Mouse (Mus musculus) layer of hippocampus, adult 11-12 months (tissue): ENCODE data around the gene Zfp462.

Experiments
- DNase-seq: peaks from one replicate; pipeline ENCODE4 v3.0.0; 2022; ENCODE audit warnings: low spot score

Gene Zfp462

DNA sequence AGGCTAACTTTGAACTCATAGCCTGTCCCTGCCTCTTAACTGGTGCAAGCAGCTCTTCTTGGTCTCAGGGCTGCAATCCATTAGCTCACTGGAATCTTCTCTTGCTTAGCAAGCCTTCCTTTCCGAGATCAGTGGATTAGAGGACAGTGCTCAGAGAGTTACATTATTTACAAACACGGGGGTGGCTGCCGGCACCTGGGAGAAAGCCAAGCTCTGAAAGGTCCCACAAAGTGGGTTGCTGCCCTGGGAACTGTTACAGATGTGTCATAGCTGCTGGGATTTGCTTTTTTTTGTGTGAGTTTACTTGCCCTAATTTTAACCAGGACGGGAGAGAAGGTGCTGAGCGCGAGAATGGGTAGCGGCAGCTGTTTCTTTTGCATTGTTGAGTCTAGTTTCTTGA lies 102.4 kb downstream of the Zfp462 start:
- no peak for DNase-seq

DNA sequence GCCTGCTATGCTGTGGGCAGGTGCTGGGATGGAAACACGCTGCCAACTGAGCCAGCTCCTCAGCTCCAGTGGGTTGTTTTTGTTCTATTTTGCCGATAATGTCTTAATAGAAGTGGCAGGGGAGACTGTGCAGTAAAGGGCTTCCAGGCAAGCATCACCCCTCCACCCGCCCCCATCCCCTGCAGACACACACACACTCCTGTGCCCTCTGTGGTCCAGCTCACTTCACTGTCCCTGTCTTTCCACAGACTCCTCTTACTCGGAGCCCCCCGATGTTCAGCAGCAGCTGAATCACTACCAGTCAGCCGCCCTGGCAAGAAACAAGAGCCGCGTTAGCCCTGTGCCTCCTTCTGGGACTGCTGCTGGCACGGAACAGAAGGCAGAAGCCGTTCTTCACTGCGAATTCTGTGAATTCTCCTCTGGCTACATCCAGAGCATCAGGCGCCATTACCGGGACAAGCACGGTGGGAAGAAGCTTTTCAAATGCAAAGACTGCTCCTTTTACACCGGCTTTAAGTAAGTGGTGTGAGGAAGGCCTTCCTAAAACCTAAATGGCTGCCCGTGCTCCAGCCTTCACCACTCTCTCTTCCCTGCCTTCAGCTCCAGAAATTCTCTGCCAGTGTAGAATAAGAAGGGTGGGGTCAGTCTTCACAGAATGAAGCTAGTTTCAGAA lies 105.2 kb downstream of the Zfp462 start:
- peak; percentile 33 for DNase-seq

- DNase-seq, result no peak
Measured at GRCm38 (mm10) chr4:55051345-55051744, 106.5 kb downstream of the Zfp462 start.

- no peak for DNase-seq
Measured at GRCm38 (mm10) chr4:55052686-55053085, 107.8 kb downstream of the Zfp462 start.

- DNase-seq, result no peak
Measured at GRCm38 (mm10) chr4:55057666-55058455, 113.0 kb downstream of the Zfp462 start.

DNA sequence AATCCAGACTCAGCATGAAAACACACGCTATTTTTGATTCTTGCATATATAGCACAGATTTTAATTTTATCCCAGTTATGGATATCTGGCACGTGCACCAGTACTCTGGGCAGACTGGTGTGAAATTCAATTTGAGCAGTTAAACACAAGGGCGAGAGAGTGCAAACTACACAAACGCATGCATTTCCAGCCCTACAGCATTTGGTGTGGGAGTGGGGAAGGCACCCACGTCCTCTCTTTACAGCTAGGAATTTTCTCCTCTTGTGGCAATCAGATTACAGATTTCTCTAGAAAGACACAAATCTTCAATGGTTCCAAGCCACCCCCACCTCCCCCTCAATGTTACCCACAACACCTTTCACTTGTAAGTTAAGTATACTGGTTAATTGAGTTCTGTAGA lies 114.1 kb downstream of the Zfp462 start:
- no peak for DNase-seq

DNA sequence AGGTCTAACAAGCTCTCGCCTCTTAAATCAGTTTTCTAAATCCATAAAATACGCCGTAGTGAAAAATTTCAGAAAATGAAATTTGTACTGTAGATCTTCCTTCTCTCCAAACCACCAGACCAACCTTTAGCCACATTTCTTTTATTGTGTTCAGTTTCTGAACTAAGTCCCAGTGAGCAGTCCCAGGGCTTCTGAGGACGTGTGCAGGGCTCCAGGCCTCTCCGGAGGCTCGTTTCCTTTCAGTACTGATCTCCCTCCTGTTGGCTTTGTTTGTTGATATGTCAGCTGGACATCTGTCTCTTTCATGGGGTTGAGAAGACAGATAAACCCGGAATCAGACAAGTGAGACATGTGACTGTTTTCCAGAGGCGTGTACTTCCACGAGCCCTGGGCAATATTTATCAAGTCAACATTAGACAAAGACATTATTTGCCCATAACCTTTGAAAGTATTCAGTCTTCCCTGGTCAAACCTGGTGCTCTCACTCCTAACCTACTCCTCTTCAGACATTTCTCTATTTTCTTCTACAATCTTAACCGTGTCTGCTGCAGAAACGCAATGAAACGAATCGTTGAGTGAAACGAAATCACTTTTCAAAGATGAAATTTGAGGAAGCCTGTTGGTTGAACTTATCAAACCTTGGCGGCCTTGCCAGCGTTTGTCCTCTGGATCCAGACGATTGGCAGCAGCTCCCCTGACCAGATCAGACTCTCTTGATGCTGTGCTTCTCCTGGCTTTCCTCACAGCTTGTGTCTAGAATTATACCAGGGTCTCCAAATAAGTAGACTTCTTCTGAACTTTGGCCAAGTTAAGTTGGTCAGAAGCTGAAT lies 121.7 kb downstream of the Zfp462 start:
- no peak for DNase-seq

GRCm38 (mm10) chr4:55071535-55071934 lies 126.7 kb downstream of the Zfp462 start:
- no peak for DNase-seq

DNA sequence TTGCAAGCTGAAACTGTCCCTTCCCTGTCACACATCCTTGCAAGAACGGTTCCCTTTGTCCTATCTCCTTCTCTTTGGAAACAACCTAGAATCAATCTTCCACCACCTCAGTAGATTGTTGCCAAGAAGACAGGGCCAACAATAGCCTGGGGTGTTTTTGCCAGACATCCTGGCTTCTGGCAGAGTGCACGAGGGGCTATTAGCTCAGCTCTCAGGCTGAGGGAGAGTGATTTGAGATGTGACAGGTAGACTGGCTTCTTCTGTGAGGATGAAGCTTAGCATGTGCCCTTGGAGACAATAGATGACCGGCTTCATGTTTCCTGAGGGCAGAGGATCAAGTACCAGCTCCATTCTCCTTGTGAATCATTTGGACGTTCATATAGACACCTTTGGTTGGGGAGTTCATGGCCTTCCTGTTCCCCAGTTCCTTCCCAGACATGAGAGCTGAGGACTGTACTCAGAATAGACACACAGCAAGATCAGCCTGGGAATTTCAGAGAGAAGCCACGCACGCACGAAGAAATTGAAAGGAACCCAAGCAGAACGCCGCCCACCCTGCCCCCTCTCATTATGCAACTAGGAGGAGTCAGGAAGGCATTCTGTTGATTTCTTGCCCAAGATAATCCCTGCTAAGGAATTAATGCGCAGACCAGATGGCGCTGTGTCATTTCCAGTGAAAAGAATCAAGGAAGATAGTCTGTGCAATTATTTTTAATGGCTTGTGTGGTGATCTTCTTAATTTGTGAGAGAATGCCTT lies 132.5 kb downstream of the Zfp462 start:
- DNase-seq, result peak; percentile 50

GRCm38 (mm10) chr4:55077902-55078716 lies 133.3 kb downstream of the Zfp462 start:
- no peak for DNase-seq

- DNase-seq, result no peak
Measured at GRCm38 (mm10) chr4:55079056-55079455, 134.2 kb downstream of the Zfp462 start.

DNA sequence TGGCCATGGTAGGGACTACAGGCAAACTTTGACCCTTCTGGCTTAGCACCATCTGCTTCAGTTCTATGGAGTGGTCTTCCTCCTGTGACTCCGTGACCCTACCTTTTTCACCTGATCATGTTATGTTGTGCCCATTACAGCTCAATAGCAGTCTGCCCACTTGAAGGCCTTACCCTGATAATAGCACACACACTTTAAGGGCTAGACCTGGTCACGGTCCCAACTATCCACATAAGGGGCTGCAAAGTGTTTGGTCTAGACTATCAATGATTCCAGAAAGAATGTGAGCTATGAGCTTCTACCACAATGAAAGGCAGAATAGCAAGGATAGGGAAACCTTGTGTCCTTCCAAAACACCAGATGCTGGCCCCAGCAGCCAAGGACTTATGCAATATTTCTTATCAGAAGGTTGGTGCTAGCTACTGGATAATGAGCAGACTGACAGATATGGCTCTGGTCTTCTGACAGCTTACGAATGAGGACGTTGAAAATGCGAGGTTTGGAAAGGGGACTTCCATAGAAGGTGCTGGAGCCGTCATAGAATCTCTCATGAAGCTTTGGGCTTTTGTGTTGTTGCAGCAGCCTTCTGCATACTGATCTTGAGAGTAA lies 139.3 kb downstream of the Zfp462 start:
- DNase-seq, result no peak

GRCm38 (mm10) chr4:55088153-55088552 lies 143.3 kb downstream of the Zfp462 start:
- DNase-seq, result no peak

DNA sequence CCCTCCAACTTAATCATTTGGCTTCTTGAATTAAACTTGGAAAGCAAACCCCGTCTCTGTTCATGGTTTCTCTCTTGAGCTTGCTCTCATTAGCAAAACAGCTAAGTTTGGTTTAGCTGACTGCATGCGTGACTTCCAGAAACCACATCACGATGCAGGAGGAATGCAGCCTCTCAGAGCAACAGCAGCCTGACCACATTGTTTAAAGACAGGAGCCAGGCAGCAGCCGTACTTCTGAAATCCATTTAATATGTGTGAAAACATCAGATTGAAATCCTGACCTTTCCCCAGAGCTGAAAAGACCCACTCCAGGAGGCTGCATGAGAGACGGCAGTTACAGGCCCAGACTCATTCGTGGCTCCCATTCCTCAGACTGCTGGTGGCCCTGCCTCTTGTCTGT lies 144.1 kb downstream of the Zfp462 start:
- no peak for DNase-seq

DNA sequence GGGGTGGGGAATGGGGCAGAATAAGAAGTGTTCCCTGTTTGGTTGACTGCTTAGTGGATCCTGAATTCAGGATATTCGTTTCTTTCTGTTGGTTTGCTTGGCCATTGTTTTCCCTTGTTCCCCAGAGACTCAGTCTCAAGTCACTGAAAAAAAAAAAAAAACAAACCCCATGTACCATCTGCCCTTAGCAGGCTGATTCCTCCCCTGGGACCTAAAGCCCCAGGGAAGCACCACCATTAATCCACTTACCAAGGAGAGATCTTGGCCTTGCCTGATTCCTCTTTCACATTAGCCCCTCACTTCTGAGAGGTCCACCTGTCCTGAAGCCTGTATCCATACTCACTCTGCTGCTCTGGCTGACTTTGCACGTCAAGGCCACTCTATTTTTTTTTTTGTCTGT lies 152.3 kb downstream of the Zfp462 start:
- DNase-seq, result no peak

DNA sequence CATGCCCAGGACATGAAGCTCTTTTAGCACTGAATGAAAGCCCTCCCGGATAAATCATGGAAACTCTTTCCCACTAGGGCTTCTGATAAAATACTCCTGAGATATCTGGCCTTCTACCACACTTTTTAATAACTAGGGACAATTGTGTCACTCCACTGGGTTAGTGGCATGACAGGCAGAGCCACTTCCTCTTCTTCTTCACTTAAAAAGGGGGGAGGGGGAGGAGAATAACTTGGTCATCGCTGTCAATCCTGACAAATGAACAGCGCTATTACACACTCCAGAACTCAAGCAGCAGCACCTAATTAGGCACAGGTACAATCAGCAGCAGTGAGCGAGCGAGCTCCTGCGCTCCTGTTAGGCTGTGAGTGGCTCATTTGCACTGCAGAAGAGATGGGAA lies 153.5 kb downstream of the Zfp462 start:
- DNase-seq, result no peak

DNA sequence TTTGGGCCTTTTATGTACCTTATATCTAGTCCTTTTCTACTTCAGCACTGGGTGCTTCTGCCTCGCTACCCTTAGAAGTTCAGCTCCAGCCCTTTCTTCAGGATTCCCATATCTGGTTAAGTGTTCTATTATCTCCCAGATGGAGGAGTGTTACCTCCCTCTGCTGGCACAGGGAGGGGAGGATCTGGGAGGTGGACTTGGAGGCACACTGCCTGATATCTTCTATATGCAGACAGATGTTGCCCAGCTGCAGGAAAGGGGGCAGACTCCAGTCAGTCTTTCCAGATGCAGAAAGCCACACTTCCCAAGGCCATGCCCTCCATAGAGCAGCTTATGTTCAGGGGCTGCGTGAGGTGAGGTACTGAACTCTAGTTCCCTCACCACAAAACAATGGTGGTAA lies 156.0 kb downstream of the Zfp462 start:
- DNase-seq, result no peak

GRCm38 (mm10) chr4:55101601-55102000 lies 156.8 kb downstream of the Zfp462 start:
- DNase-seq, result no peak

DNA sequence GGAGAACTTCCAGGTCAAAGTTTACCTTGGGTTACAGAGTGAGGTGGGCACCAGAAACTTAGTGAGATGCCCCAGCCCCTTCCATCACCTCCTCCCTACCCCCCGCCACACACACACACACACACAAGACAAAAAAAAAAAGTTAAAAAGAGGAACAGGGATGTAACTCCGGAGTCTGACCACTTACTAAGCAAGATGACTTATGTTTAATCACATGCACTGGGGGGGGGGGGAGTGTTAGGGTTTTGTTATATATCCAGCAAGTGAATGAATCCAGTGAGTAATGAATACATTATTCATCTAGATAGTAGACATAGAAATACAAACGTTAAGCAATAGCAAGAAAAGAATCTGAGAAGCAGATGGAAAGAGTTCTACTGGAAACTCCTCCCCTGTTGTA lies 157.5 kb downstream of the Zfp462 start:
- DNase-seq, result no peak

DNA sequence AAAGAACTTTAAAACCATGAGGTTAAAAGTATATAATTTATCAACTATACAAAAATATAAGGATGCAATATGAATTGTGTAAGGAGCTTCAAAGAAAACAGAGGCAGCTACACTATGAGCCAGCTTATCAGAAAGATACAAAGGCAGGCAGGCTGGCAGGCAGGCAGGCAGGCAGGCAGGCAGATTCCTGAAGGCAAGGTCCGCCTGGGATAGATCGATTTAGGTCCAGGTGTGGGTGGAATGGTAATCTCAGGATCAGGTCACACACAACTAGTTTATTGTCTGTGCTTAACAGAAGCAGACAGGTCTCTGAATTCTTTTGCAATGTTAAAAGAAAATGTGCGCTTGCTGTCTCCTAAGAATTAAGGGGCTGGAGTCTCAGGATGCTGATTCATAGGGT lies 158.7 kb downstream of the Zfp462 start:
- DNase-seq, result no peak
